Mouse (Mus musculus) kidney, adult 8-10 months (tissue): ENCODE measurements around the gene Srp14.

Source experiments
- DNase-seq, 2 experiments: peaks; one replicate each; pipeline ENCODE4 v3.0.0; 2022

Gene Srp14

DNA sequence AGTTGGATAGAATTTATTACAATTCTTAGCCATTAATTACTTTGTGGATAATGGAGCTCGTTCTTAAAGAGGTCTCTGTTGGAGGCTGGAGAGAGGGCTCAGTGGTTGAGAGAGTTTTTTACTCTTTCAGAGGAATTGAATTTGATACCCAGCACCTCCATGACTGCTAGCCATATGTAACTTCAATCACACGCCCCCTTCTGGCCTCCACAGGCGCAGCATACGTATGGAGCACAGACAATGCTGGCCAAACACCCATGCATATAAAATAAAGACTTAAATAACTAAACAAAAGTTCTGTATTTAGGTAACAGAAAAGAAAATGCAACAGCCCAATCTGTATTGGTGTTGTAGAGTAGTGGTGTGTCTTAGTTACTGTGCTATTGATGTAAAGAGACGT is 47.9 kb downstream of the Srp14 start:
- peak in 1 of 2 experiments; percentile 41 for DNase-seq

- no peak for DNase-seq
Measured at GRCm38 (mm10) chr2:118430630-118431029, 48.9 kb downstream of the Srp14 start.

GRCm38 (mm10) chr2:118429297-118429696 is 50.2 kb downstream of the Srp14 start:
- DNase-seq: no peak

DNA sequence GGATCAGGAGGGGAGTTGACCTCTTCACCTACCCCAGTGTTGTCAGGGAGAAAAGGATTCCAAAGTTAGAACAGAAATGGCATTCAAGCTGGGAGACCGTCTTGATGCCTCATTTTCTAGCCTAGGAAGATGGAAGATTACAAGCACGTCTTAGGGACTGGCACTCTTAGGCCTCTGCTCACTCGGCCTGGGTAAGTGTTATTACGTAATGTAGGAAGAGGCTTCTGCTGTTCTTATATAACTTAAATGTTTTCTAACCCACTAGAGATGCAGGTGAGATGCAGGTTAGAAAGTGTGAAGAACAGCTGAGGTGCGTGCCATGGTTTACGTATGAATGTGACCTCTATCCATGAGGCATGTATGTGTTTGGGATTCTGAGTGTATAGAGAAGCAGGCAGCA is 51.2 kb downstream of the Srp14 start:
- no peak for DNase-seq
